Mouse (Mus musculus) CD8-positive naive resting alpha-beta T cell, adult 2 months (primary cell): Measurements from ENCODE around the gene 3110040M04Rik.
A peak's percentile ranks its signal among the peaks of the same experiment; 100 is the strongest.
"Not testable (repeated sequence)": the region's sequence is repeated elsewhere in the genome, so short reads cannot be mapped to it uniquely, and the experiment has no call there.

Source experiments
- DNase-seq, 2 experiments: peaks; one replicate each; pipeline ENCODE4 v3.0.0; 2022; ENCODE audit warnings: low read depth in 2 of 2, low spot score in 2 of 2

The 3110040M04Rik gene

DNA sequence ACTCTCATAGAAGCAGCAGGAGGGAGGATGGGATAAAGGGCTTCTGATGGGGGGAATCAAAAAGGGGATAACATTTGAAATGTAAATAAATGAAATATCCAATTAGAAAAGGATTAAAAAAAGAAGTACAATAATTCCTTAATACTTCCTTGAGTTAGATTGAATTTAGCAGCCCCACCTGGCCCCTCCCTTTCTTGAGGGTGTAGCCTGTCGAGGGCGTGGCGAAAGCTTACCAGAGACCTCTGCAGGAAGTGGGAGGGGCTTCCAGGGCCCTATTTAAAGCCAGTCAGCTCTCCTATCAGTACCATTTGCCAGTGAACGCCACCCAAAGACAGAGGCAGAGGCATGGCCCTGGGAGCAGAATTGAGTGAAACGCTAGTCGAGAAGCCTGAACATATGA is at the start of gene 3110040M04Rik:
3110040M04Rik (plus strand) TSS at position 304 of the 400 bp plus-strand sequence.
- DNase-seq = not testable (repeated sequence)

DNA sequence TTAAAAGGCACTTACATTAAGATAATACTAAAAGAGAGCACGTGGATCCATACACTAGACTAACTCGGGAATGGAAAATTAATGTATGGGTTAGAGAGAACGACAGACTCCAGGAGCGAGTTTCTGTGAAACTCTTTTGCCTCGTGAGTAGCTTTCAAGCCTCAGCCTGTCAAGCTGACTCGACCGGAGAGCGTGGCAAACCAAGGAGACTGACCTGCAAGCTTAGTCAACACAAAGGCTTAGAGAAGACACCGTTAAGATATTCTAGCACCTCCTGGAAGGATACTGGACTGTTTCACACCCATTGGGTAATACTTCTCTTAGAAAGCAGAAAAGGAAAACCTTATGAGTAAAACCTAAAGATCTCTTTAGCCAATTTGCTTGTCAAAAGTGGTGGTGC is 49.8 kb upstream of the 3110040M04Rik start:
- DNase-seq = not testable (repeated sequence)

DNA sequence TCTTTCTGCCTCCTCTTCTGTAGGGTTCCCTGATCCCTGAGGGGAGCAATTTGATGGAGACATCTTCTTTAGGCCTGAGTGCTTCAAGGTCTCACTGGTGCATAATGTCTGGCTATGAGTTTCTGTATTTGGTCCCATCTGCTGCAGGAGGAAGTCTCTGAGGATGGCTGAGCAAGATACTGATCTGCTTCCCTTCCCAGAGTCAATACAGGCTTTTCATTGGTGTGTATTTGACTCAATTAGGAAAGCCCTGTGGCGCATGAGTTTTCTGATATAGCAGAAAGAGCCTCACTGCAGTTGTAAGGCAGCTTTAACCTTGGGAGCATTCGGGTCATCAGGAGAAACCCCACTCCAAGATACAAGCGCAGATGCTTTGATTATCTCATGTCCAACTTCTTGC is 47.8 kb upstream of the 3110040M04Rik start:
- no peak for DNase-seq

DNA sequence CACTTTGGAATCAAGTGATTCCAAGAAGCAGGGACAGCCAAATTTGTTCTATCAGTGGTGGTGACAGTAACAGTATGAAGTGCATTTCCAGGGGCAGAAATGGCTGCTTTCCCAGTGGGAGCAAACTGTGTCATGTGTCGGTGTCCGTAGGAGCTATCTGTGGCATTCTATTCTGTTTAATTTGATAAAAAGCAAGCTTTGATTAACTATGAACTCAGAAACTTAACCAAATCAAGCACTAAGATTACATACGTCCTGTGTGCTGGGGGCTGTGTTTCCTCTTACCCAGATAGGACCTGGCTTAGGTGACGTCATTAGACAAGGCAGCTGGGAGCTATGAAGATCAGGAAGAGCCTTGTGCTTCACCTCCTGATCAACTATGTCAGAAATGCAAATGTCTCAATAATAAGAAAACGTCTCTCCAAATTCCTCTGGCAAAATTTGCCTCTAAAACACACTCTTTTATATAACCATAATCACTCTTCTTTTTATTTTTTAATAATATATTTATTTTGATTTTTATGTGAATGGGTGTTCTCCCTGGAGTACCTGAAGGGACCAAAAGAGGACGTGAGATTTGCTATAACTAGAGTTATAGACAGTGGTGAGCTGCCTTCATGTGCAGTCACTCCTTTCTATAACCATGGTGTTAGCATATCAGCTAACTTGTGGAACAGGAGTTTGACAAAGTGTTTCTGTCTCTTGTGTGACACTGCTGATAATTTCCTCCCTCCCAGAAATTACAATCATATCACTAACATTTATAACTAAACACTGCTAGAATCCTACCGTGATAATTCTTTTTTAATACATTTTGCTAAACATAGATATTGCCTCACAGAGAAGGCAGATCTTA is 46.9 kb upstream of the 3110040M04Rik start:
- DNase-seq = no peak

DNA sequence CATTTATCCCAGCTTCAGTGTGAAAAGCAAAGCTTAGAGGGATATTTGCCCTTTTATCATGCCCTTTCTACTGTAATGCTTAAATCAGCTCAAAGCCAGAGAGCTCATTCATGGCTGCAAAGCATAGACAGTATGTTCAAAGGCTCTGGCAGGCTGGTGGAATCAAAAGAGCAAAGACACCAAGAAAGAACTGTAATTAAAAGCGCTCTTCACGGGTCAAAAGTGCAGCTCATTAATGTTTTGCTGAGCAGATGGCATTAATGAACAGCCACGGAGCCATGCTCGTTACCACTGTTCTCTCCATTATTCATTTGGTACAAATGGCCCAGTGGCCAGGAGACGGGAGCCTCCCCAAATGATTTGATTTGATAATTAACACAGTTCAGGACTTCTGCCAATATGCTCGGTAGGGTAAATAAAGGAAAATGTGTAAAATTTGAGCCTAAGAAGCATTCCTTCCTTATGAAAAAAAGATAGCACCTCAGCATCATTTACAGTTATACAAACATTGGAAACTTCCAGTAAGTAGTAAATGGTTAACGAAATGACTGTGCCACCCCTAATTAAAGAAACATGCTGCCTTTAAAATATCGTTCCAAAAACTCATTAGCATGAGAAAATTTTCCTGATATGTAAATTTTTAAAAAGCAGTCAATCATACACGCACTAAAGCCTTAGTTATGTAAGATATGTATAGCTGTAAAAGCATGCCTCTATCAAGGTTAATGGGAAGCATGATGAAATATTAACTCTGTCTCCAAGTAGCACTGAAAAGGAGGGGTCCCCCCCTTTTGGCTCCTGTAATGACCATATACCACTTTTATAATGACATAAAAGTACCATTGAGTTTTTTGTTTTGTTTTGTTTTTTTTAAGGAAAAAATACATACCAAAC is 45.7 kb upstream of the 3110040M04Rik start:
- no peak for DNase-seq

DNA sequence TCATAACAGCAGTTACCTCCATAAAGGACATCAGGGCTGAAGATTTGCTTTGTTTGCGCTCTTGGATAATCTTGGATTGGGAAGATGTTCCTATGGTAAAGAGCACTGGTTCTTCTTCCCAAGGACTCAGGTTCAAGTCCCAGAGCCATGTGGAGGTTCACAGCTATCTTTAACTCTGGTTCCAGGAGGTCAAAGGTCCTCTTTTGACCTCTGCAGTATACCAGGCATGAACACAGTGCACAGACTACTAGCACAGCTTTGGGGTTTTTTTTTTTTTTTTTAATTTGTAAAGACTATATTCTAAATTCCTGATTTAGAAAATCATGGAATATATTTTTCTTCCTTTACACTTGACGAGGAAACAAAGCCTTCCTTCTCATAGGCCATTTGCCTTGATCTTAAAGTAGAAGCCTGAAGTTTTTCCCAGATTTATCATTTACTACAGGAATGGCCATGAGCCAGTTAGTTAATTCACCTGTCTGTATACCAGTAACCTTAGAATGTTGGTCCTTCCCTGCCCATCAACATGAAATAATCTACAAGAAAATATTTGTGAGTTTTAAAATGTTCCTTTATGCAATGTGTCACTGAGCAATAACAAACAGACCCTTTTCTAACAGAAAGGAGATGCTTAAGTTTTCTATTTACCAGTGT is 44.9 kb upstream of the 3110040M04Rik start:
- DNase-seq = no peak

DNA sequence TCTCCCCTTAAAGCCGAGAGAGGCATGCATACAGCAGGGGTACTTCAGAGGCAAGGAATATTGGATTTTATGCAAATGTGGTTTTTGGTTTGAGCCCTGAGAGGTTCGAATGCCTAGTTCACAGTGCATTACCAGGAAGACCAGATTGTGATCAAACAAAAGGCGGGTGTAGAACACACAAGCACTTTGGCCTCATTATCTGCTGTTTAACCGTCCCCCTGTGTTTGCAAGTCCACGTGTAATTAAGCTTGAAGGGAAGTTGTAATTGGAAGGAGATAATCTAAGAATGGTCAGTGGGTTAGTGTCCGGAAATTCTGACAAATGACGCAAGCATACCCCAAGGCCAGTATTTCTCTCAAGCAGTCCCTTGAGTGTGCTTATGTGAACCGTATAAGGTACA is 37.9 kb upstream of the 3110040M04Rik start:
- DNase-seq = no peak

DNA sequence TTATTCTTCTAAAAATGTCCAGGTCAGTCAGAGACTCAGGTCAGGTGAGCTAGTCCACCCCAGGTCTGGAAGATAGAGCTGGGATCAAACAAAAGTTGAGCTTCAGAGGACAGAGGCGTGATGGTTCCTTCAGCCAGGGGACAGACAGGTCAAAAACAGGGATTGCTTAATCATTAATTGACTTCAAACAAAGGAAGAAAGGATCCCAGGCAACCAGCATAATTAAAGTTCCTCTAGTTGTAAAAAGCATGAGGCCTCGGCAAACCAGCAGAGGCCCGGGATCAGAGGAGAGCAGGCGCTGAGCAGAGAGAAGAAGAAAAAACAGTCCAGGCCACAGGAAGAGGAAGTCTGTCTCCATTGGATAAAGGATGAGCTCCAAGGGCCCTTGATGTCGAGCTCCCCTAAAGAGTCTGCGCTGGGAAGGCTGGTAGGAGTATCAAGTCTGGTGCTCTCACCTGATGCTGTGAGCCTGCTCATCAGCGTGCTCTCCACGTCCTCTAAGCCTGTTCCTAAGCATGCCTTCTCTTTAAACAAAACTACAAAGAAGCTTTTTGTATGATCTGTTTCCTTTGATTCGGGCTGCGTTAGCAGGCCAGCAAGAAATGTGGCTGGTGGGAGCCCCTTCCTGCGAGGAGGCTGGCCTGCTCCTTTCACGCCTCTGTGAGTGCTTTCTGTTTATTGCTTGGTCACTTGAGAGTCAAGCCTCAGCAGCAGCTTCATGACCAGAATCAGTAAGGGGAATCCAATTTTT is 36.4 kb upstream of the 3110040M04Rik start:
- peak in 1 of 2 experiments; percentile 2 for DNase-seq

DNA sequence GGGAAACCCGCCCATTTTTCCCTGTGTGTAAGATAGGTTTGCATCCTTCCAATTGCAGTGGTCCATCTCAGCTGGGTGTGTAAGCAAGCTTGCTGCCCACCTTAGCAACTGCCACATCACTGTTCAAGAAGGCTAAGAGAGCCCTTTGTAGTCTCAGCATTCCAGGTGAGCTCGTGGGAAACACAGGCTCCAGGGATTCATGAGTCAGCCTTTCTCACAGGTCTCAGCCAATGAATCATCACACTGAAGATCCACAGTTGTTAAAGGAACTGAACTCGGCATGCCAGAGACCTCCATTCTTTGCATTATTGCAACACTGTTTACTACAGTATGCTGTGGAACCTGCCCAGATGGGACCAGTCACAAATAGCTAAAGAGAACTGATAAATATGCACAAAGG is 35.3 kb upstream of the 3110040M04Rik start:
- no peak for DNase-seq

DNA sequence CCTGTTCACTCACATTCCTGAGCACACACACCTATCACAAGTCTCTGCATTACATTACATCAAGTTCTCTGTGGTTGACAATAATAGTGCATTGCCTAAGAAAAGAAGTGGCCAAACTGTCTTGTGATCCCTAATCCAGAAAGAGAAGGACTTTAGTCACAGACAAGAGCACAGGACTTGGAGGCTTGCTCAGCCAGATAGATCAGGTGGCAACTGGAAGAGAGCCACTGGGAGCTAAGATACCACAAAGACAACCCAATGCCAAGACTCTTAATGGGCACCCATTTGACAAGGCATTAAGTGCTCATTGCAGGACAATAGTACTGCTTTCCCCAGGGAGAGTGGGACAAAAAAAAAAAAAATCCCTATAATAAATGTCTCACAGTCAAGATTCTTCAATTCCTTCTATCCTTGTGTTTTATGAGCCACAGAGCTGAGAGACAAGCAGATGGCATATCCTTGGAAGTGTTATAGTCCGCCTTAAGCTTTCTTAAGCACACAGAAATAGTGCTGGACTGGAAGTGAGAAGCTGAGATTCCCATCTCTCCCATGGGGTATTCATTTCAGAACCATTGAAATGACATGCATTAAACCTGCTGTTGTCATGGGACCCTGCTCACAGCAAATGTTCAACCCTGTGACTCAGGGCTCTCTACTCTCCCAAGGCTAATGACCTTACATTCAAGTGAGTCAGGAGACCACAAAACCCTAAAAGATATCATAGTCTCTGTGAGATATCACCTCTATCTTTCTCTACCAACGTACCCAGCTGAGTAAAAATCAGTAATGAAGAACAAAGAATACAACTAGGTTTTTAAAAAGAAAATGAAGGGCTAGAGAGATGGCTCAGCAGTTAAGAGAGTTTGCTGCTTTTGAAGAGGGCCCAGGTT is 32.1 kb upstream of the 3110040M04Rik start:
- DNase-seq = no peak

DNA sequence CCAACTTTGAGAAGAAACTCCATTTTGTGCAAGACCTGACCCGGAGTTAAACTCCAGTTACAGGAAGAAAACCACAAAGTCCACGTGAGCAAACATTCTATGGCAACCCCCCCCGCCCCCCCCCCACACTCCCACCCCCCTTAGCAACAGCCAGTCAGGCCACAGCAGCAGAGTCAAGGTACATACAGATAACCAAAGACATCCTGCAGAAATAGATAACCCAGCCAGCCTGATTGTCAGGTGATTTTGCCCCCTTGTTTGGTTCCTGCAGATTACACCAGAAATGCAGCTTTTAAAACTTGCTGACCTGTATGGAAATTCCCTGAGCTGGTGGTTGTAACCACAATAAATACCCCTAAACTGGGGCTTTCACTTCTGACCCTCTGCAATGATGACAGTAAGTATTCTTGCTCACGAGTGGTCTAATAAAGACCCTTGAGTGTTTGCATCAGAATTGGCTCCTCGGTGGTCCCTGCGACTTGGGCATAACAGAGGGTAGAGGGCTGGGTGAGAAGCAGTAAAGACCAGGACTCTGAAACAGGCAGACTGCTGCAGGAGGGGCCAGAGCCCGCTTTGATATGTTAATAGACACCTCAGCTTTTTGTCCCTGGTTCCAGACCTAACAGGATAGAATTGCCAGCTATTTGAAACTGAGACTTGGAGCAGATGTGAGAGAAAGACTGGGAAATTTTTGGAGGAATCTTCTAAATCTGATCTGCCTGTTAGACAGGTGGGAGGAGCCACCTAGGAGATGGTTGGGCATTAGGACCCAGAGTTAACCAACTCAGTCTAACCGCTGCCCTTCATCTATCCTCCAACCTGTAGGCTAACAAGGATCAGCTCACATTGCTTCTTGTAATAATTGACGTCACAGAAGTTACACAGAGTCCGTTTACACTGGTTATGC is 26.6 kb upstream of the 3110040M04Rik start:
- peak in 1 of 2 experiments; percentile 44 for DNase-seq

DNA sequence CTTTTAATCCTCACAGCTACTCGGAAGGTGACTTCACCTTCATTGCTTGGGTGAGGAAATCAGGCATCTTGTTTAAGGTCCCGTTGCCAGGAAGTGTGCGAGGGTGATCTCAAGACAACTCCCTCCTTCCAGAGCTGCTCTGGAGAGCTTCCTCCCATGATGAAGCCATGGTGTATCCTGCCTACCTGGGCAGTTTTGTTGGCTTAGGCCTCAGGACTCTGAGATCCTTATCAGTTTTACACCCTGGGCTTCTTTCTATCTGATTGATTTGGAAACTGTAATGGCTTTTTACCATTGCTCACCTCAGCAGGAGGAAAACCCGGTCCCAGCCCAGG is 26.0 kb upstream of the 3110040M04Rik start:
- DNase-seq = peak in 1 of 2 experiments; percentile 49

DNA sequence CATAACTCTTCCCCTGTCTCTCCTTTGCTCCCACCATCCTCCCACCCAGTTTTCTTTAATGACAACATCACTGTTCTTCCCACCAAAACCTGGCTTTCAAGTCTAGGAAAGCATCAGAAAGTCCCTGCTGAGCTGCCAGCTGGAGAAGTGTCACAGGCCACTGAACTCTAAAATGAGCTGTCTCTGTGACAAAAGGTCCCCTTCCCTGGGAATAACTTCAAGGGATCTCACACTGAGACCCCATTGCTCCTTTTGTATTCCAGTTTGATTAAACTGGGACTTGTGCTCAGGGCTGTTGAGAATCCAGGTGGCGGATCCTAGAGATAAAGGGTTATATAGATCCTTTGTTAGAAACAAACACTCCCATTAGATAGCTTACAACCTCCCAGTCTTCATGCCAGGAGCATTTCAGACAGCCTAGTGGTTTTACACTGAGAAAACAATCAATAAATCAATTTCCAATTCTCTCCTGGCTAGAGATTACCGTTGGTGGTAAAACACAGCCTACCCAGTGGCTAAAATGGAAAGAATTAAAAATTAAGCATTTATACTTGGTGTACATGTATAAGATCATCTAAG is 25.3 kb upstream of the 3110040M04Rik start:
- DNase-seq = no peak

DNA sequence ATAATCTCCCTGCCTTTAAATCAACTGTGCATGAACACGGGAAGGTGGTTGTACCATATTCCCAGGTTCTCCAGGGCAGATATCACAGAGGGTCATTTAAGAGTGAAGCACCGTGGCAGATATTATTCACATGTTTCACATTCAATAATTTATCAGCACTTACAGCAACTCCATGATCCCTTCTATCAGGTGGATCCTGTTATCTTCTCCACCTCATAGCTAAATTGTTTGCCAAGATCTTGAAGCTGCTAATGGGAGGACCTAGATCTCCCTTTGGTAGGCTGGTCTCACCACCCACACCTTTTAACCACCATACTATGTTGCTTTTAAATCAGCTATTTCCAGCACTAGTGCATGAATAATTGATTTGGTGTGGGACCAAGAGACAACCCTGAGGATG is 23.8 kb upstream of the 3110040M04Rik start:
- no peak for DNase-seq

DNA sequence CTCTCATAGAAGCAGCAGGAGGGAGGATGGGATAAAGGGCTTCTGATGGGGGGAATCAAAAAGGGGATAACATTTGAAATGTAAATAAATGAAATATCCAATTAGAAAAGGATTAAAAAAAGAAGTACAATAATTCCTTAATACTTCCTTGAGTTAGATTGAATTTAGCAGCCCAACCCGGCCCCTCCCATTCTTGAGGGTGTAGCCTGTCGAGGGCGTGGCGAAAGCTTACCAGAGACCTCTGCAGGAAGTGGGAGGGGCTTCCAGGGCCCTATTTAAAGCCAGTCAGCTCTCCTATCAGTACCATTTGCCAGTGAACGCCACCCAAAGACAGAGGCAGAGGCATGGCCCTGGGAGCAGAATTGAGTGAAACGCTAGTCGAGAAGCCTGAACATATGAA is 21.7 kb upstream of the 3110040M04Rik start, which contains the start of gene Gm47985:
Gm47985 (plus strand) TSS at position 272 of the 400 bp plus-strand sequence.
- not testable (repeated sequence) for DNase-seq

DNA sequence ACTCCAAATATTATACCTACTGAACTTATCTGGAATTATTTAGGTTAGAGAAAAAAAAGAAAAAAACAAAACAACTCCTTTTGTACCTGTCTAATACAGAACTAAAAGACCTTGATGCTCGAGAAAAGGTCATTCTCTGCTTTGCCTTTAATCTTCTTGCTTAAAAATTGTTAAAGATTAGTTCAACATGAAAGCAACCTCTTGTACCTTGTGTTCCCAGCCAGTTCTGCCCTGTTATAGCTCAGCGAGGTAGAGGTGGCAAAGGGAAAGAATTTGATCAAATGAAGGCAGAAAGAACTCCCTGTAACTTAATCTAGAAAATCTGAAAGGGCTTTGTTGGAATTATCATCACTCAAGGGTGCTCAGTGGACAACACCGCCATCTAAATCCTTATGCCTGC is 17.7 kb upstream of the 3110040M04Rik start:
- DNase-seq = not testable (repeated sequence)

DNA sequence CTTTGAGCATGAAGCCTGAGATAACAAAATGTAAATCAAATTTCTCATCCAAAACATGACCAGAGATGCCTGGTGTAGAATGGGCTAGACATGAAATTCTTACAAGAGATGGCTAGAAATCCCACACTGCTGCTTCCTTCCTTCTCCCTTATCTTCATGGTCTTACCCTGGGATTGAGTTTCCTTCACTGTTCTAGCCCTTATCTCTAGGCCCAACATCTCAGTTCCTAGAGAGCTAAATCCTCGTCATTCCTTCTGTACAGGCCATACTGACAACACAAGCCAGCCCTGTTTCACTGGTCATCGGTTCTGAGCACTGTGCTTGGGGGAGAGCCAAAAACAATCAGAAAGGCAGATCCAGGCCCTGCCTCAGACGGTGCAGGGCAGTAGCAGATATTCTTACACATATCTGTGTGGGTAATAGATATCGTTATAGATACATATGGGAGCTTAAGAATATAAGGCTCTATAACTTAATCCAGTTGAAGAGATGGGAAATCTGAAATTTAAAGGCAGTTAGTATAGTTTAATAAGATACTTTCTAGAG is 17.0 kb upstream of the 3110040M04Rik start:
- not testable (repeated sequence) for DNase-seq

DNA sequence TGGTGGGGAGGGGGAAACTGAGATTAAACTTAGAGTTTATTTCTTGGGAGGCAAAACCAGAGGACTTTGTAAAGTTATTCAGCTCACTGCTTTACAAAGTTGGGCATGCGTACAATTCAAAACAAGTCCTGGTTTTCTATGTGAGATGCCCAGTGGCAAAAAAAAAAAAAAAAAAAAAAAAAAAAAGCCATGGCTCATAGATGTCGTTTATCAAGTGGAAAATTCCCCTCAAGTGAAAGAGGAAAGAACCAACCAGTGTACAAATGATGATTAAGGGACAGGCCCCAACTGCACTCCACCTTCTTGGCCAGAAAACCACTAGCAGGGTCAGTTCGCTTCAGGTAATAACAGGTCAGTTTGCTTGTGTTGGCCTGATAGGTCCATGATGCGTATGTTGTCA is 15.5 kb upstream of the 3110040M04Rik start:
- DNase-seq = no peak
